Mouse (Mus musculus) thymus, adult 2 months (tissue): ENCODE data around the gene Atxn1.

Experiments
- CTCF ChIP-seq: fragments of 200-500 bp; IDR thresholded peaks from 2 replicates; pipeline ENCODE4 v1.5.1; 2012; ENCODE audit warnings: mild to moderate bottlenecking, control low read depth, low read length, moderate library complexity, borderline replicate concordance; ENCODE audit not compliant: control insufficient read depth, poor library complexity, insufficient read depth; ENCODE audit errors: extremely low read depth
- POLR2A ChIP-seq: fragments of 200-500 bp; IDR thresholded peaks from 2 replicates; pipeline ENCODE4 v1.6.1; 2012; ENCODE audit warnings: mild to moderate bottlenecking, low read length, control low read depth, moderate library complexity; ENCODE audit not compliant: control insufficient read depth, poor library complexity, insufficient read depth; ENCODE audit errors: extremely low read depth

GRCm38 (mm10) chr13:45990486-45990885 is 25.7 kb upstream of the Atxn1 start:
- TF ChIP-seq POLR2A, result no peak
- no peak for TF ChIP-seq CTCF
